Mouse (Mus musculus): Measurements from ENCODE around the gene Maz.

Maz gene

GRCm38 (mm10) chr7:127026984-127027726 lies at the start of gene Maz:
Gene Maz (minus strand): TSS chr7:127027037.
- DNase-seq (ENCODE audit: low read depth, low spot score): peak; percentile 98

GRCm38 (mm10) chr7:127076188-127076587 lies 49.4 kb upstream of the Maz start:
- no peak for DNase-seq (ENCODE audit: low read depth, low spot score)

- no peak for DNase-seq (ENCODE audit: low read depth, low spot score)
These were observed 46.4 kb upstream of the Maz start for GRCm38 (mm10) chr7:127073221-127073620.

- no peak for DNase-seq (ENCODE audit: low read depth, low spot score)
These were observed 44.1 kb upstream of the Maz start for GRCm38 (mm10) chr7:127070871-127071413.

- DNase-seq (ENCODE audit: low read depth, low spot score): no peak
These were observed 39.5 kb upstream of the Maz start for GRCm38 (mm10) chr7:127066317-127066716.

GRCm38 (mm10) chr7:127065538-127065937 lies 38.7 kb upstream of the Maz start:
- no peak for DNase-seq (ENCODE audit: low read depth, low spot score)

GRCm38 (mm10) chr7:127055026-127055585 lies 28.3 kb upstream of the Maz start:
- no peak for DNase-seq (ENCODE audit: low read depth, low spot score)

GRCm38 (mm10) chr7:127041851-127042672 lies 15.2 kb upstream of the Maz start, which contains the start of gene Kif22:
Gene Kif22 (minus strand): TSS chr7:127042471.
- DNase-seq (ENCODE audit: low read depth, low spot score): peak; percentile 66

- DNase-seq (ENCODE audit: low read depth, low spot score): no peak
These were observed 4.4 kb upstream of the Maz start for GRCm38 (mm10) chr7:127031244-127031643.

- DNase-seq (ENCODE audit: low read depth, low spot score): no peak
These were observed 3.3 kb upstream of the Maz start for GRCm38 (mm10) chr7:127030172-127030571.

GRCm38 (mm10) chr7:127027885-127028284 lies 1.0 kb upstream of the Maz start:
- DNase-seq (ENCODE audit: low read depth, low spot score): no peak

GRCm38 (mm10) chr7:127026616-127026983 lies 237 bp downstream of the Maz start:
- no peak for DNase-seq (ENCODE audit: low read depth, low spot score)

- no peak for DNase-seq (ENCODE audit: low read depth, low spot score)
These were observed 656 bp downstream of the Maz start for GRCm38 (mm10) chr7:127026161-127026600.

- no peak for DNase-seq (ENCODE audit: low read depth, low spot score)
These were observed 1.2 kb downstream of the Maz start for GRCm38 (mm10) chr7:127025556-127026160.

GRCm38 (mm10) chr7:127024755-127025555 lies 1.9 kb downstream of the Maz start:
- DNase-seq (ENCODE audit: low read depth, low spot score): no peak

- DNase-seq (ENCODE audit: low read depth, low spot score): no peak
These were observed 2.7 kb downstream of the Maz start for GRCm38 (mm10) chr7:127023896-127024690.

GRCm38 (mm10) chr7:127023272-127023691 lies 3.6 kb downstream of the Maz start:
- DNase-seq (ENCODE audit: low read depth, low spot score): no peak

GRCm38 (mm10) chr7:127022528-127023271 lies 4.1 kb downstream of the Maz start:
- no peak for DNase-seq (ENCODE audit: low read depth, low spot score)
